Mouse (Mus musculus) midbrain, postnatal 0 days (tissue): ENCODE measurements around the gene Epha3. TPM values are rescaled to one million over a fixed set of nuclear protein-coding genes. Genes with fewer than 3 reads are reported as not detected.
A peak's percentile ranks its signal among the peaks of the same experiment; 100 is the strongest.

Experiments
- ATAC-seq: fragments of 200-750 bp; cut with Nextera tagmentation; 2 replicates; pipeline ENCODE4 v1.8.0; 2017; ENCODE audit warnings: moderate number of reproducible peaks, mild to moderate bottlenecking, moderate TSS enrichment, moderate library complexity; ENCODE audit not compliant: low FRiP score
- DNase-seq: peaks from one replicate; pipeline ENCODE4 v3.0.0-alpha.2; 2015; ENCODE audit warnings: low spot score
- H3K27ac ChIP-seq: fragments of 300-500 bp; sonication (generic); 2 replicates; pipeline ENCODE4 v1.5.1; 2014; ENCODE audit warnings: low read depth, mild to moderate bottlenecking, low read length, mixed read lengths
- H3K27me3 ChIP-seq: fragments of 300-500 bp; sonication (generic); 2 replicates; pipeline ENCODE4 v1.6.1; 2014; ENCODE audit warnings: low read length, control low read depth, mixed read lengths; ENCODE audit not compliant: insufficient read depth
- H3K36me3 ChIP-seq: fragments of 300-500 bp; sonication (generic); 2 replicates; pipeline ENCODE4 v1.6.1; 2014; ENCODE audit warnings: low read length, control low read depth, mixed read lengths; ENCODE audit not compliant: insufficient read depth
- H3K4me1 ChIP-seq: fragments of 300-500 bp; sonication (generic); 2 replicates; pipeline ENCODE4 v1.6.1; 2014; ENCODE audit warnings: mild to moderate bottlenecking, control low read depth, antibody characterized with exemption, low read length, mixed read lengths; ENCODE audit not compliant: insufficient read depth
- H3K4me2 ChIP-seq: fragments of 300-500 bp; sonication (generic); 2 replicates; pipeline ENCODE4 v1.6.1; 2014; ENCODE audit warnings: low read depth, mild to moderate bottlenecking, low read length, mixed read lengths; ENCODE audit not compliant: poor library complexity, severe bottlenecking
- H3K4me3 ChIP-seq: fragments of 300-500 bp; sonication (generic); 2 replicates; pipeline ENCODE4 v1.5.1; 2014; ENCODE audit warnings: low read depth, mild to moderate bottlenecking, low read length, moderate library complexity
- H3K9ac ChIP-seq: fragments of 300-500 bp; sonication (generic); replicated peaks from 2 replicates; pipeline ENCODE4 v1.6.1; 2014; ENCODE audit warnings: mild to moderate bottlenecking, low read length, moderate library complexity, mixed read lengths; ENCODE audit not compliant: poor library complexity, severe bottlenecking
- H3K9me3 ChIP-seq: fragments of 300-500 bp; sonication (generic); 2 replicates; pipeline ENCODE4 v1.6.1; 2016; ENCODE audit warnings: low read length, control low read depth
- CTCF ChIP-seq: IDR thresholded peaks from 2 replicates; pipeline ENCODE4 v1.5.1; 2016; ENCODE audit warnings: antibody characterized with exemption, mild to moderate bottlenecking
- WGBS: fragments of 180-500 bp; shearing (Covaris S2); extraction: QIAGEN DNeasy Blood & Tissue Kit; methylation state at CpG from one replicate; pipeline ENCODE4 v1.1.7; 2014; 5-methylcytosine and 5-hydroxymethylcytosine counted together
- polyA plus RNA-seq: library from polyadenylated mRNA; unstranded; fragments of >200 nt; fragmentation: Nextera tagmentation; extraction: Ambion mirVana; gene quantifications from 2 replicates; pipeline ENCODE4 v1.2.1, GENCODE M21; 2015
- total RNA-seq: library from RNA; depleted of rRNA; stranded (reverse); fragments of >200 nt; gene quantifications from 2 replicates; pipeline ENCODE4 v1.2.3, GENCODE M21; 2014; rRNA removed

Epha3 gene
- total RNA-seq (11.5 and 17.3 TPM in 2 replicates), polyA plus RNA-seq (6.2 and 8.6 TPM in 2 replicates)

DNA sequence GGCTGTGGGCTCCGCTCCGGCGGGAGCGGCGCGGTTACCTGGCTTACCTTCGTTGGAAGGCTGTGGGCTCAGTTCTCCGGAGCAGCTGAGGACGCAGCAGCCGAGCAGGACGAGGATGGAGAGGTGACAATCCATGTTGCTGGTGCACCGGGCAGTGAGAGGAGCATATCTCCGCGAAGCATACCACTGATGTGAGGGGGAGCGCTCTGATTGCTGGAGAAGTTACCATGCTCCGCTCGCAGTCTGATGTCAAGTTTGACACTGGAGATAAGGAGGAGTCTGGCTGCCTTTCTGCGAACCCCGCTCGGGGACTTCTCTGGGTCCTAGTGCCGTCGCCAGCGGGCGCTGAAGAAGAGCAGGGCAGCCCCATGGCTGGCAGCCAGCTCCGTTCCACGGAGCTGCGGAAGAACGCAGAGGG, at the start of gene Epha3:
TSS of gene Epha3 (minus strand) at position 263 of the 418 bp plus-strand sequence.
- peak; percentile 34 for TF ChIP-seq CTCF
- Histone ChIP-seq H3K27ac (peak within 1 kb of the TSS; percentile 55; the same call in 1 of the 2 replicates), H3K27me3 (peaks cover 13% of the 10 kb centered on the region; the same call in 1 of the 2 replicates), H3K9ac (peak within 1 kb of the TSS; percentile 56), H3K9me3 (no peaks in the 10 kb centered on the region), H3K4me2 (peak within 1 kb of the TSS; percentile 87), H3K36me3 (no peaks in the 10 kb centered on the region), H3K4me1 (peaks cover 3% of the 10 kb centered on the region; the same call in 1 of the 2 replicates), H3K4me3 (peak within 1 kb of the TSS; percentile 62)
- peak; percentile 83 for ATAC-seq
- 1% methylated on average over 28 of the region's 28 CpGs for WGBS
- peak; percentile 91 for DNase-seq

- Histone ChIP-seq H3K9ac (no peak overlapping the region), H3K4me1 (no peaks in the 10 kb centered on the region), H3K27me3 (no peaks in the 10 kb centered on the region), H3K36me3 (no peaks in the 10 kb centered on the region), H3K4me3 (peak overlapping the region; percentile 25), H3K9me3 (no peaks in the 10 kb centered on the region), H3K27ac (no peak overlapping the region), H3K4me2 (peak overlapping the region; percentile 45)
- no peak for TF ChIP-seq CTCF
- ATAC-seq (no peak), DNase-seq (peak; percentile 12)
- 32% methylated on average over 13 of the region's 13 CpGs for WGBS
These were observed 39.5 kb upstream of the Epha3 start for GRCm38 (mm10) chr16:63903425-63903824.

GRCm38 (mm10) chr16:63881190-63881589, 17.2 kb upstream of the Epha3 start:
- no peak overlapping the region for H3K4me3 ChIP-seq
- ATAC-seq = no peak
- TF ChIP-seq CTCF = no peak
- DNase-seq = no peak
- H3K27ac ChIP-seq = no peak overlapping the region
- H3K36me3 ChIP-seq = no peaks in the 10 kb centered on the region
- H3K27me3 ChIP-seq = no peaks in the 10 kb centered on the region
- H3K4me1 ChIP-seq = no peaks in the 10 kb centered on the region
- H3K9ac ChIP-seq = no peak overlapping the region
- H3K4me2 ChIP-seq = no peak overlapping the region
- 100% methylated on average over 1 of the region's 1 CpGs for WGBS
- H3K9me3 ChIP-seq = no peaks in the 10 kb centered on the region

DNA sequence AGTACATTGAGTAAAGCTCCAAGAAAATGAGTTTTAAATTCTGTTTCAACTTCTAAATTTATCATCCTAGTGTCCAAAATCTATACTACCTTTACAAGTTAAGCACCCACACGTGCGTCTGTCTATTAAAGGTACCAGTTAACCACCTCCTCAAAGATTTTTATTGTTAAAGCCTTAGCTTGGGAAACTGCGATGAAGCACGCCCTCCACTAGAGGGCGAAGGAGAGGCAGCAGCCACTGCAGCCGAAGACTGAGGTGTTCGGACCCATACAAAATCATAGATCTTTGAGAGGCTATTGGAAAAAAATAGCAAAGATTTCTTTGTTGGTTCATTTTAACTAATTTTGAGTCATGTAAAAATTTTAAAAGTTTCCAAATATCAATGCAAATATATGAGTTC, 8.3 kb upstream of the Epha3 start:
- H3K4me2 ChIP-seq = no peak overlapping the region
- WGBS = 12% methylated on average over 7 of the region's 7 CpGs
- H3K36me3 ChIP-seq = no peaks in the 10 kb centered on the region
- no peak for ATAC-seq
- H3K27ac ChIP-seq = no peak overlapping the region
- DNase-seq = peak; percentile 60
- no peaks in the 10 kb centered on the region for H3K4me1 ChIP-seq
- peak; percentile 88 for TF ChIP-seq CTCF
- no peak overlapping the region for H3K4me3 ChIP-seq
- 0 out of 2 replicates have a peak, but pooled peaks cover 4% of the 10 kb centered on the region for H3K27me3 ChIP-seq
- no peaks in the 10 kb centered on the region for H3K9me3 ChIP-seq
- H3K9ac ChIP-seq = no peak overlapping the region

- Histone ChIP-seq H3K9me3 (no peaks in the 10 kb centered on the region), H3K4me3 (peak overlapping the region; percentile 62), H3K27me3 (peaks cover 13% of the 10 kb centered on the region; the same call in 1 of the 2 replicates), H3K4me1 (peaks cover 3% of the 10 kb centered on the region; the same call in 1 of the 2 replicates), H3K36me3 (no peaks in the 10 kb centered on the region), H3K9ac (peak overlapping the region; percentile 56), H3K4me2 (peak overlapping the region; percentile 87), H3K27ac (no peak overlapping the region)
- ATAC-seq (no peak), DNase-seq (no peak)
- TF ChIP-seq CTCF = no peak
- 27% methylated on average over 7 of the region's 7 CpGs for WGBS
These were observed 545 bp upstream of the Epha3 start for GRCm38 (mm10) chr16:63864463-63864976.

GRCm38 (mm10) chr16:63863181-63863580, 794 bp downstream of the Epha3 start:
- Histone ChIP-seq H3K4me2 (peak overlapping the region; percentile 87), H3K27me3 (peaks cover 12% of the 10 kb centered on the region; the same call in 1 of the 2 replicates), H3K4me3 (peak overlapping the region; percentile 62), H3K9me3 (no peaks in the 10 kb centered on the region), H3K36me3 (no peaks in the 10 kb centered on the region), H3K9ac (no peak overlapping the region), H3K27ac (no peak overlapping the region), H3K4me1 (peaks cover 3% of the 10 kb centered on the region; the same call in 1 of the 2 replicates)
- under 1% methylated on average over 12 of the region's 12 CpGs for WGBS
- DNase-seq (peak; percentile 54), ATAC-seq (no peak)
- no peak for TF ChIP-seq CTCF
